Mouse (Mus musculus) v-Abl transformed pro-B cells (cell line): Measurements from ENCODE around the gene Olfr1226.
"Not testable (repeated sequence)": the region's sequence is repeated elsewhere in the genome, so short reads cannot be mapped to it uniquely, and the experiment has no call there.

ENCODE experiments used
- in situ Hi-C, 2 experiments: fragments of 400-800 bp; cut with MboI; formaldehyde crosslinking; loops; one replicate each; pipeline ENCODE4 v1.15.1; 2025; ENCODE audit not compliant: unreplicated experiment in 2 of 2

Olfr1226 gene

GRCm38 (mm10) chr2:89199948-89200347 is at the start of gene Olfr1226:
Gene Olfr1226, minus strand, starts transcription at chr2:89200048.
- in situ Hi-C loops = no loop called here

GRCm38 (mm10) chr2:89196325-89196982 is 3.4 kb downstream of the Olfr1226 start:
- in situ Hi-C loops = no loop called here

DNA sequence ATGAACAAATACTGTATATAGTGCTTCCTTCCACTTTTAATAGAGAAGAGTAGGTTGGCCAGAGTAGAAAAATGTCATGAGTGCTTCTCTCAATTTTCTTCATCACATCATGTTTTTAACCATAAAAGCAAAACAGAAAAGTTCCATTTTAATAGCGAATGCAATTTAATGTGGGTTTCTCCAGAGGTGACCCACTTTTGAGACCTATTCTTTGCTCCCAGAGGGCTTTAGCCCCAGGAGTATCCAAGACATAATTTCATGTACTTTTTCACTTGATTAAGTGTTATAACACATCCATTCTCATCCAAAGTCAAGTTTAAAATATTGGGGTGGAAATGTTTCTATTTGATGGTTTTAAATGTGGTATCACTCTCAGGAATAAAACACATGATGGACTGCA is 25.3 kb downstream of the Olfr1226 start, which contains the start of gene Olfr1225:
Olfr1225 (minus strand) TSS at position 101 of the 400 bp plus-strand sequence.
- in situ Hi-C loops = no loop called here

- in situ Hi-C loops = not testable (repeated sequence)
These were observed 35.1 kb downstream of the Olfr1226 start for GRCm38 (mm10) chr2:89164711-89165110.

- in situ Hi-C loops = not testable (repeated sequence)
These were observed 35.9 kb downstream of the Olfr1226 start, which contains the start of gene Olfr1224-ps1 for GRCm38 (mm10) chr2:89163991-89164390. Gene Olfr1224-ps1, minus strand, starts transcription at chr2:89164091.

- in situ Hi-C loops = no loop called here
These were observed 48.4 kb downstream of the Olfr1226 start, which contains the start of gene Olfr1223 for GRCm38 (mm10) chr2:89151460-89151859. Gene Olfr1223, minus strand, starts transcription at chr2:89151560.
